Mouse (Mus musculus) lung, postnatal 36 days (tissue): Measurements from ENCODE around the gene Ptger3.

Experiments used
- DNase-seq: peaks from one replicate; pipeline ENCODE4 v3.0.0; 2022; ENCODE audit warnings: mixed read lengths

Ptger3 gene

GRCm38 (mm10) chr3:157582626-157583405, 16.1 kb downstream of the Ptger3 start:
- no peak for DNase-seq

- DNase-seq: no peak
These were observed 31.2 kb downstream of the Ptger3 start for GRCm38 (mm10) chr3:157597837-157598379.

GRCm38 (mm10) chr3:157604684-157605410, 38.2 kb downstream of the Ptger3 start:
- no peak for DNase-seq

GRCm38 (mm10) chr3:157605411-157605740, 38.7 kb downstream of the Ptger3 start:
- DNase-seq: no peak

GRCm38 (mm10) chr3:157613542-157613941, 46.9 kb downstream of the Ptger3 start:
- DNase-seq: no peak

- DNase-seq: no peak
These were observed 50.3 kb downstream of the Ptger3 start for GRCm38 (mm10) chr3:157616949-157617348.

GRCm38 (mm10) chr3:157627407-157627806, 60.7 kb downstream of the Ptger3 start:
- no peak for DNase-seq

- no peak for DNase-seq
These were observed 64.0 kb downstream of the Ptger3 start for GRCm38 (mm10) chr3:157630671-157631070.

- DNase-seq: no peak
These were observed 64.7 kb downstream of the Ptger3 start for GRCm38 (mm10) chr3:157631383-157631782.

- DNase-seq: no peak
These were observed 67.7 kb downstream of the Ptger3 start for GRCm38 (mm10) chr3:157634431-157634830.

- no peak for DNase-seq
These were observed 69.0 kb downstream of the Ptger3 start for GRCm38 (mm10) chr3:157635713-157636112.

GRCm38 (mm10) chr3:157636887-157637286, 70.2 kb downstream of the Ptger3 start:
- no peak for DNase-seq

GRCm38 (mm10) chr3:157637341-157637740, 70.6 kb downstream of the Ptger3 start:
- no peak for DNase-seq

GRCm38 (mm10) chr3:157641634-157642033, 74.9 kb downstream of the Ptger3 start:
- no peak for DNase-seq

GRCm38 (mm10) chr3:157661622-157662021, 94.9 kb downstream of the Ptger3 start:
- no peak for DNase-seq

- no peak for DNase-seq
These were observed 97.9 kb downstream of the Ptger3 start for GRCm38 (mm10) chr3:157664486-157665041.

- DNase-seq: no peak
These were observed 98.8 kb downstream of the Ptger3 start for GRCm38 (mm10) chr3:157665471-157665870.

- DNase-seq: no peak
These were observed 99.5 kb downstream of the Ptger3 start for GRCm38 (mm10) chr3:157666142-157666541.

- no peak for DNase-seq
These were observed 119.4 kb downstream of the Ptger3 start for GRCm38 (mm10) chr3:157686105-157686504.

- no peak for DNase-seq
These were observed 121.9 kb downstream of the Ptger3 start for GRCm38 (mm10) chr3:157688419-157689162.
